Mouse (Mus musculus) cerebellum, adult 11-12 months (tissue): Measurements from ENCODE around the gene Atxn7l3b.
"Not testable (repeated sequence)": the region's sequence is repeated elsewhere in the genome, so short reads cannot be mapped to it uniquely, and the experiment has no call there.

ENCODE experiments used
- DNase-seq: peaks from one replicate; pipeline ENCODE4 v3.0.0; 2022

Atxn7l3b gene

DNA sequence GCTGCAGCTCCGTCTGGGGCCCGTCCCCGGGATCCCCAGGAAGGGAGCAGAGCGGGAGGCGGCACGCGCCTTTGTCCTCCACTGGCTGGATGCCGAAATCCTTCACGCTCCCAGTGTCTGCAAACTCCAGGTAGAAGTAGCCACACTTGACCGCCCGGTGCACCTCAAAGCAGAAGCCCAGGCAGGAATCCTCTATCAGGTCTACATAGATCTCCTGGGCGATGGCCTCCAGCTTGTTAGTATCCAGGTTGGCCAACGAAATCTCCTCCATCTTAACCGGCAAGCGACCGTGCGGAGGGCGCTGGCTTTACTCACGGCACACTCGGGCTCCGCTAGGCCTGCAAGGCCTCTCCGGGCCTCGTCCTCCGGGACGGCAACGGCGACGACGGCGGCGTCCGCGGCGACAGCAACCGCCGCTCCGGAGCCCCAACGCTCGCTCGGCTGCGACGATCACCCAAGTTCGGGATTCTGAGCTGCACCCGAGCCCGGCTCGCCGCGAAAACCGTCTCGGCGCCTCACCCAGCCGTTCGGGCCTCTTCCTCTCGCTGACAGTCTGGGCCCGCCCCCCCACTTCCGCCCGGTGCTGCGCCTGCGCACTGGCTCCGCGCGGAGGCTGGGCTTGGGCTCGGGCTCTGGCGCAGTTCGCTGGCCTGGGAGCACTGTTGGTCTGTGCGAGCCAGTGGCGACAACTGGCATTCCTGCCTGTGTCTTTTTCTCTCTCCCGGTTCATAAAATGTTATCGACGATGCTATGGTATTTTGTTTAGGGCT, at the start of gene Atxn7l3b:
TSS of gene Atxn7l3b (minus strand) at position 550 of the 770 bp plus-strand sequence.
- peak; percentile 95 for DNase-seq

GRCm38 (mm10) chr10:112977586-112977985, 48.8 kb upstream of the Atxn7l3b start:
- no peak for DNase-seq

DNA sequence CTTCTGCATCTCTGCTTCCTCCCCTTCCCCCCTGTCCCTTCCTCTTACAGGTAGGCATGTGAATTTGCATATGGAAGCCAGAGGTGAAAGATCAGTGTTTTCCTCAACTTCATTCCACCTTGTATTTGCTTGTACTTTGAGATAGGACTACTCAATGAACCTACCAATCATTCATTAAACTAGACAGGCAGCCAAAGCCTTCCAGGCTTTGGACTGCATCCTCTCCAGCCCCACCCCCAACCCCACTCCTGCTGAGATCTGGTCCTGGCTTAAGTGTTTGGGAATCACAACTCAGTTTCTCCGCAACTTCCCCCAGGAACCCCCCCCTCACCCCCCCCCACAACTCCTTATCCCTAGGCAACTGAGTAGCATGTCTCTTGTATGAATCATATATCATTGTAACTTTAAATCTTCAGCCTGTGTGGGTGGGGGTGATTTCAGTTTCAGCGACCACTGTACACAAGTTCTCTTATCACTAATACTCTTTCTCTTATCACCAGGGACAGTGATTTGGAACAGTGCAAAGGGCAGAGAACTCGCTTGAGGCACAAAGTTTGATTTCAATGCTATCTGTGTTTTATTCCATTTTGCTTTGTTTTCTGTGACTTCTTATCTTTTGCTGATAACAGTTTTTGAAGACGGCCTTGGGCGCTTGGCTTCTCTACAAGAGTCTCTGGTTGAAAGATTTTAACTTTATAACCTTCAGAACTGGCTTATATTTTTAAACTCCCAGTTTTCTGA, 44.7 kb upstream of the Atxn7l3b start:
- no peak for DNase-seq

DNA sequence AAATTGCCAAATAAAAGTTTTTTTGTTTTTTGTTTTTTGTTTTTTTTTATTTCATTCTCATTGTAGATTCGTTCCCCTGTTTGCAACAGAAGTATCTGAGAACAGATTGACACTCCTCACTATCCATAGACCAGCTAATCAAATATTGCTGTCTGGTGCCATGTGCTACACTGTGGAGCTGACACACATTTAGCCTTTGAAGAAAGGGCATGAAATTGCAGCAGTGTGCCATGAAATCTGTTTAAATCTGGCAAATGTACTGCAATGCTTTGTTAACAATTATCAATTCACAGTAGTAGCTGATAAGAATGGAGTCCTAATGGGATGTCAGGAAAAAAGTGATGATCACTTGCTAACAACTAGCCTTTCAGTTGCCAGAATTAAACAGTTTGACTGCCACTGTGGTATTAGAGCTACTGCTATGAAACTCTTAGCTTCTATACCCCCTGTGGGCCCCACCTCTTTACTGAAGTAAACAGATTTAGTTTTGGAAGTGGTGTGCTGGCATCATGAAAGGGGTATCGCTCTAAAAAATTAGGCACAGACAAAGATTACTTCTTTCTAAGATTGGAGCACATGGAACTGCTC, 41.3 kb upstream of the Atxn7l3b start:
- no peak for DNase-seq

GRCm38 (mm10) chr10:112967578-112967977, 38.8 kb upstream of the Atxn7l3b start:
- no peak for DNase-seq

- DNase-seq: not testable (repeated sequence)
Observed at GRCm38 (mm10) chr10:112962216-112962615, 33.4 kb upstream of the Atxn7l3b start.

GRCm38 (mm10) chr10:112954140-112954539, 25.3 kb upstream of the Atxn7l3b start:
- DNase-seq: no peak

DNA sequence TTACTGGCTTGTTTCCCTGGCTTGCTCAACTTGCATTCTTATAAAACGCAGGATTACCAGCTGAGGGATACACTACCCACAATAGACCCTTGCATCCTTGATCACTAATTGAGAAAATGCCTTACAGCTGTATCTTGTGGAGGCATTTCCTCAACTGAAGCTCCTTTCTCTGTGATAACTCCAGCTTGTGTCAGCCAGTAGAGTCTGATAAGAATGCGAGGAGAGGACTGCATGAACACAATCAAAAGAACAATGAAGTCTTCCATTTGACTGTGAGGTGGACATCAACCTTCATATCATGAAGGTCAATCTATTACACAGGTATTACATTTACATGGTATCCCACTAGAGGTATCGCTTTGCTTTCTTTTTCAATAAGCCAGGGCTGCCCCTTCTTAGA, 19.7 kb upstream of the Atxn7l3b start:
- no peak for DNase-seq

- no peak for DNase-seq
Observed at GRCm38 (mm10) chr10:112929222-112929615, 418 bp upstream of the Atxn7l3b start.

DNA sequence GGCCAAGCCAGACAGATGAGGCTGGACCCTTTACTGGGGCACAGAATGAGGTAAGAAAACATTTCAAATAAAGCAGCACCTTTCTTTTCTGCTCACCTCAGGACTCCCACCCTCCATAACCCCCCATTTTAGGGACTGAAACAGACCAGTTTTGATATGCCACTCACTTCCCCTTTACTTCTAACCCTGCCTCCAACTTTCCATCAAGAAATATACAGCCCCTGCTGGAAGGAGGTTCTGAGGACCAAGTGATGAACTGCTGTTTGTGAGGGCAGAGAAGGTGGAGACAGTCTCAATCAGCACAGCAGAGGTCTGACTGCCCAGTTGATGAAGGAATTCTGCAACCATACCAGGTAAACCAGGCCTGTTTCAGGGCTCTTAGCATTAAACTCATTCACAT, 1.8 kb downstream of the Atxn7l3b start:
- DNase-seq: no peak

DNA sequence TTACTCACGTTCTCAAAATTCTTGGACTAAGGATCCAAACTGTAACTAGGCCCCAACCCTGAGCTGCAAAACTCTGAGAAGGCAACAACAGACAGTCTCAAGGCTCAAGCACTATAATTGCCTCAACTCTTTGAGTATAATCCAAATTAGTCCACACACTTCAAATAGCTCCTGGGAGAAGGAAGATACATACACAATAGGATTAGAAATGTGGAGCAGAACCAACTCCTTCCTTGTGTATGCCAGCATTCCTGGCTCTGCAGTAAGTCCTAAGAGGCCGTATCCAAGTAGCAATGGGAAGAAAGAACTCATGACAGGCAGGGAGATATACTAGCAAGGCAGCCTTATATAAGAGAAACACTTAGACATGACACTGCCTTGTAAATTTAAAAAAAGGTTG, 2.5 kb downstream of the Atxn7l3b start:
- no peak for DNase-seq

GRCm38 (mm10) chr10:112916575-112917190, 12.1 kb downstream of the Atxn7l3b start:
- DNase-seq: no peak

GRCm38 (mm10) chr10:112900243-112900642, 28.6 kb downstream of the Atxn7l3b start:
- DNase-seq: no peak

GRCm38 (mm10) chr10:112899796-112900195, 29.0 kb downstream of the Atxn7l3b start:
- no peak for DNase-seq

- no peak for DNase-seq
Observed at GRCm38 (mm10) chr10:112896636-112897035, 32.2 kb downstream of the Atxn7l3b start.

DNA sequence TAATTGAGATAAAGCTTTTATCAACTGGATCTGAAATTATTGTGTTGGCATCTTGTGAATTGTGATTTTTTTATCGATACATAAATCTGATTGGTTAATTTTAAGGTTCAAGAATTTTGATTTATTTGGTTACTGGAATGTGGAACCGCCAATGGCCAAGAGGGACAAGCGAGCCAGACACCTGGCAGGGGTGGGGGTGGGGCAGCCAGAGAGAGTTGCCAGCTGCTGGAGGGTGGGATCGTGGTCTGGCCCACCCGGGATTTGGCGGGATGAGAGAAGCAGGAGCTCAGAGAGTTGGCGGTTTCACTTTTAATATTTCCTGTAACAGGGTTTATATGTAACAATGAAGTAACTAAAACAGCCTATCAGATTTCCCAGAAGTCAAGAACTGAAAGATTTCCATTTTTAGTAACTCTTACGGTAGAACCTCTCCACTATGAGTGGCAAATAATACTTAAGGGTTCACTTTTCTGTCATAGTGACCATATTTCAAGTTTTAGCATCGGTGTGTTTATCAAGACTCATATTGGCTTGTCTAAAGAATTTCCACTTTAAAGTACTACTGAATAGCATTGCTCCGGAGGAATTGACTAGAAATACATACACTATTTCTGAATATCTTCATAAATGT, 35.1 kb downstream of the Atxn7l3b start:
- DNase-seq: no peak

- DNase-seq: no peak
Observed at GRCm38 (mm10) chr10:112884064-112884463, 44.7 kb downstream of the Atxn7l3b start.

GRCm38 (mm10) chr10:112883688-112884004, 45.2 kb downstream of the Atxn7l3b start:
- DNase-seq: no peak

GRCm38 (mm10) chr10:112882789-112883687, 45.8 kb downstream of the Atxn7l3b start:
- no peak for DNase-seq

DNA sequence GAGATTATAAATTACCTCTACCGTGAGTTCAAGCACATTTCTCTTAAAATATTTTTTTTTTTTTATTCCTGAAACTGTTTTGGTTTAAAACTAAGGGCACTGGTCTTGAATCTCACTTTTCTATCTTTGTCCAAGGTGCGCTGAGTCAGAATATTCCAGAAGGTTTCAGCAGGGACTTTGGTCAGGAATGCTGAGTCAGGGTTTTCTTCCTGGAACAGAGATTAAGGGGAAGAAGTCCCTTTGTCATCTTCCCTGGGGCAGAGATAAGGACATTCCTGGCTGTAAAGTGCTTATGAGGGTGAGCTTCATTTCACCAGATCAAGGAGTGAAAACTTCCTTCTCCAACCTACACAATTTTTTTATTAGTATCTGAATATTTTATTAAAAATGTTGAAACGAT, 46.7 kb downstream of the Atxn7l3b start:
- DNase-seq: no peak

DNA sequence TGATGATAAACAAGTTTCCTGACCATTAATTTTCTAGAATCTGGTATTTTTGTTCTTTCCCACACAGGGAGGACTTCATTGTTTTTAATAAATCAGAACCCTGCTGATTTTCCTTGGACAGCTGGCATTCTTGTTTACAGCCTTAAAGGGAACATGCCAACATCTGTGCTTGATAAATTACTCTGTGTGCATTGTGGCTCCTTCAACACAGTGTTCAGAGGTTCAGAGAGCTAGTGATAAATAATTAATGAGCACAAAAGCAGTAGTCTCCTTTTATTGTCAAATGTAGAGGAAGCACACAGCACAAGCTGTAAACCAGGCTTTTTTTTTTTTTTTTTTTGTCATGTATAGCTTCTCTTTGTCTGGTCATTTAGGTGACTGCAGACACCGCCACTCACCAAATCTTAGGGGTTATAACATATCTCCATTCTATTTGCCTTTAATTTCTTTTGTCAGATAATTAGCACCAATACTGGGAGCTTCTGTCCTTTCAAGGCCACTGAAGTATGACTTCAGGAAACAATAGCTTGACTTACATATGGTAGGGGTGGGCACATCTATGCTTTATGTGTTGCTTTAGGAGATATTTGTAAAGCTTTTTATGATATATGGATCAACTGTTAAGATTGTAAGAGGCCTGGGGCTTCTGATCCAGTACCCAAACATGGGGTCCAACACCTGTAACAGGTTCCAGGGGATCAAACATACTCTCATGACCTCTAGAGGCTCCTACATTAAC, 52.0 kb downstream of the Atxn7l3b start:
- DNase-seq: no peak
